Mouse (Mus musculus) MEL (cell line): Measurements from ENCODE around the gene Helz. TPM values are rescaled to one million over a fixed set of nuclear protein-coding genes. Genes with fewer than 3 reads are reported as not detected.
"Not testable (repeated sequence)": the region's sequence is repeated elsewhere in the genome, so short reads cannot be mapped to it uniquely, and the experiment has no call there.

Experiments used
- DNase-seq: peaks from one replicate; pipeline ENCODE4 v3.0.0; 2011; ENCODE audit warnings: low read depth, low spot score
- H3K27ac ChIP-seq: 2 replicates; pipeline ENCODE4 v1.5.1; 2012; ENCODE audit warnings: low read depth, mild to moderate bottlenecking, control low read depth, low read length, moderate library complexity; ENCODE audit not compliant: control insufficient read depth
- H3K27me3 ChIP-seq, 2 experiments: fragments of 150-350 bp in 1 of 2; sonication (generic) in 1 of 2; 2 replicates each; pipeline ENCODE4 v1.6.1; 2012; ENCODE audit warnings: low read length in 2 of 2, mild to moderate bottlenecking in 2 of 2, improper control_type of control experiment in 1 of 2, moderate library complexity in 1 of 2; ENCODE audit not compliant: insufficient read depth in 2 of 2, control insufficient read depth in 1 of 2
- H3K36me3 ChIP-seq, 2 experiments: 2 replicates each; pipeline ENCODE4 v1.6.1; 2012 to 2014; ENCODE audit warnings: low read length in 2 of 2, improper control_type of control experiment in 1 of 2, inconsistent platforms in 1 of 2, mild to moderate bottlenecking in 1 of 2; ENCODE audit not compliant: insufficient read depth in 2 of 2, control insufficient read depth in 1 of 2
- H3K4me1 ChIP-seq, 2 experiments: fragments of 150-350 bp in 1 of 2; sonication (generic) in 1 of 2; 2 replicates each; pipeline ENCODE4 v1.6.1; 2012; ENCODE audit warnings: low read length in 2 of 2, improper control_type of control experiment in 1 of 2, mild to moderate bottlenecking in 1 of 2; ENCODE audit not compliant: insufficient read depth in 2 of 2, control insufficient read depth in 1 of 2
- H3K4me3 ChIP-seq, 2 experiments: fragments of 150-350 bp in 1 of 2; sonication (generic) in 1 of 2; 2 replicates each; pipeline ENCODE4 v1.5.1; 2012; ENCODE audit warnings: low read depth in 2 of 2, low read length in 2 of 2, mild to moderate bottlenecking in 2 of 2, moderate library complexity in 2 of 2, control low read depth in 1 of 2, improper control_type of control experiment in 1 of 2; ENCODE audit not compliant: control insufficient read depth in 1 of 2, insufficient read depth in 1 of 2
- H3K79me2 ChIP-seq: 2 replicates; pipeline ENCODE4 v1.6.1; 2012; ENCODE audit warnings: mild to moderate bottlenecking, low read length, moderate library complexity; ENCODE audit not compliant: control insufficient read depth, poor library complexity, insufficient read depth
- H3K9ac ChIP-seq: 2 replicates; pipeline ENCODE4 v1.6.1; 2012; ENCODE audit warnings: low read depth, mild to moderate bottlenecking, control low read depth, low read length, moderate library complexity; ENCODE audit not compliant: control insufficient read depth, poor library complexity, severe bottlenecking
- H3K9me3 ChIP-seq: fragments of 150-350 bp; sonication (generic); replicated peaks from 2 replicates; pipeline ENCODE4 v1.6.1; 2012; ENCODE audit warnings: mild to moderate bottlenecking, low read length, improper control_type of control experiment, moderate library complexity; ENCODE audit not compliant: insufficient read depth
- BHLHE40 ChIP-seq: IDR thresholded peaks from 2 replicates; pipeline ENCODE4 v1.6.1; 2012; ENCODE audit warnings: low read depth, mild to moderate bottlenecking, inconsistent platforms, low read length, improper control_type of control experiment, borderline replicate concordance
- CTCF ChIP-seq, 3 experiments: IDR thresholded peaks in 2 of 3; conservative IDR thresholded peaks in 1 of 3; 2 replicates each; pipeline ENCODE4 v1.5.1; 2011 to 2012; ENCODE audit warnings: low read length in 3 of 3, low read depth in 2 of 3, mild to moderate bottlenecking in 2 of 3, improper control_type of control experiment in 1 of 3, inconsistent platforms in 1 of 3, mixed read lengths in 1 of 3, moderate library complexity in 1 of 3; ENCODE audit not compliant: control insufficient read depth in 1 of 3, insufficient read depth in 1 of 3, poor library complexity in 1 of 3, severe bottlenecking in 1 of 3
- E2F4 ChIP-seq: IDR thresholded peaks from 2 replicates; pipeline ENCODE4 v1.6.1; 2011; ENCODE audit warnings: low read depth, low read length, improper control_type of control experiment, borderline replicate concordance
- GATA1 ChIP-seq: IDR thresholded peaks from 2 replicates; pipeline ENCODE4 v1.6.1; 2011; ENCODE audit warnings: low read depth, low read length, improper control_type of control experiment
- KAT2A ChIP-seq: conservative IDR thresholded peaks from 2 replicates; pipeline ENCODE4 v1.6.1; 2012; ENCODE audit warnings: low read depth, low read length, improper control_type of control experiment, inconsistent platforms
- MAFK ChIP-seq: IDR thresholded peaks from 2 replicates; pipeline ENCODE4 v1.6.1; 2011; ENCODE audit warnings: low read depth, mild to moderate bottlenecking, low read length, improper control_type of control experiment, borderline replicate concordance
- MAZ ChIP-seq: IDR thresholded peaks from 2 replicates; pipeline ENCODE4 v1.6.1; 2012; ENCODE audit warnings: low read depth, mild to moderate bottlenecking, inconsistent platforms, low read length, improper control_type of control experiment
- MXI1 ChIP-seq: IDR thresholded peaks from 2 replicates; pipeline ENCODE4 v1.6.1; 2011; ENCODE audit warnings: mild to moderate bottlenecking, low read depth, low read length, improper control_type of control experiment
- MYB ChIP-seq: IDR thresholded peaks from 2 replicates; pipeline ENCODE4 v1.6.1; 2011; ENCODE audit warnings: mild to moderate bottlenecking, low read depth, low read length, improper control_type of control experiment
- POLR2A ChIP-seq, 2 experiments: IDR thresholded peaks; 2 replicates each; pipeline ENCODE4 v1.6.1; 2011 to 2012; ENCODE audit warnings: low read length in 2 of 2, mild to moderate bottlenecking in 2 of 2, control low read depth in 1 of 2, improper control_type of control experiment in 1 of 2, low read depth in 1 of 2, moderate library complexity in 1 of 2; ENCODE audit not compliant: control insufficient read depth in 1 of 2, insufficient read depth in 1 of 2, poor library complexity in 1 of 2
- POLR2AphosphoS5 ChIP-seq: IDR thresholded peaks from 2 replicates; pipeline ENCODE4 v1.6.1; 2012; ENCODE audit warnings: low read depth, borderline replicate concordance, mild to moderate bottlenecking, inconsistent platforms, low read length, moderate library complexity, mixed read lengths
- RAD21 ChIP-seq: IDR thresholded peaks from 2 replicates; pipeline ENCODE4 v1.6.1; 2011; ENCODE audit warnings: mild to moderate bottlenecking, low read depth, low read length, improper control_type of control experiment
- RCOR1 ChIP-seq: IDR thresholded peaks from 2 replicates; pipeline ENCODE4 v1.6.1; 2012; ENCODE audit warnings: low read depth, mild to moderate bottlenecking, inconsistent platforms, low read length, improper control_type of control experiment
- TBP ChIP-seq: IDR thresholded peaks from 2 replicates; pipeline ENCODE4 v1.8.0; 2011; ENCODE audit warnings: low read depth, low read length, improper control_type of control experiment
- UBTF ChIP-seq: IDR thresholded peaks from 2 replicates; pipeline ENCODE4 v1.6.1; 2012; ENCODE audit warnings: low read depth, mild to moderate bottlenecking, inconsistent platforms, low read length, improper control_type of control experiment, moderate library complexity, borderline replicate concordance; ENCODE audit not compliant: insufficient read depth
- polyA plus RNA-seq, 2 experiments: library from polyadenylated mRNA; stranded (reverse) in 1 of 2; unstranded in 1 of 2; fragments of >175 nt in 1 of 2; fragments of >200 nt in 1 of 2; gene quantifications; 2 replicates each; pipeline versions ENCODE4 v1.2.1 to v1.2.4; 2012; ENCODE audit warnings: low replicate concordance in 2 of 2, low read depth in 1 of 2; ENCODE audit not compliant: insufficient read length in 2 of 2, insufficient read depth in 1 of 2, missing spikeins in 1 of 2
- total RNA-seq: library from RNA; depleted of rRNA; stranded (reverse); fragments of 300-350 nt; gene quantifications from 2 replicates; pipeline ENCODE4 v1.2.3, GENCODE M21; 2012

The Helz gene
- total and polyA plus RNA-seq, 3 experiments = 15.1 to 41.0 (median 39.9) TPM

DNA sequence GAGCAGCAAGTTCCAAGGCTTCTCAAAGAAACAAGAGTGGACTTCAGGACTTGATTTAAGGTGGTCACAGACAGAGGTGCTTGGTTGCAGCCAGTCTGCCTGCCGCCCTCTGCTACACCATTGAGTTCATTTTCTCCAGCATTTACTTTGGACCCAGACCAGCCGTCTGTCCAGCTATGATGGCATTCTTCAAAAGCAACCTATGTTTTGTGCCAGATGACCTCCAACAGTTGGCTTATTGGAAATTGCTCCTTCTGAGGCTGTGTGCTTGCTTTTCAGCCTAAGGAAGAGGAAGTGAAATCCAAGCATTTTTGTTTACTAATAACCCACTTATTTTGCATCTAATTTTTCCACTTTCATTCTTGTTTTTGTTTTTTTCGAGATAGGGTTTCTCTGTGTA is 19.7 kb downstream of the Helz start:
- peaks cover 0 to 7% of the 10 kb centered on the region in 2 experiments; a peak in 2 of 4 replicates for H3K36me3 ChIP-seq
- TF ChIP-seq KAT2A (no peak), POLR2AphosphoS5 (no peak)
- no peaks in the 10 kb centered on the region for H3K9me3 ChIP-seq
- H3K79me2 ChIP-seq = no peaks in the 10 kb centered on the region
- H3K9ac ChIP-seq = no peak overlapping the region
- no peak overlapping the region for H3K4me3 ChIP-seq
- no peaks in the 10 kb centered on the region for H3K4me1 ChIP-seq
- DNase-seq = no peak
- no peak overlapping the region for H3K27ac ChIP-seq
- H3K27me3 ChIP-seq = no peaks in the 10 kb centered on the region

DNA sequence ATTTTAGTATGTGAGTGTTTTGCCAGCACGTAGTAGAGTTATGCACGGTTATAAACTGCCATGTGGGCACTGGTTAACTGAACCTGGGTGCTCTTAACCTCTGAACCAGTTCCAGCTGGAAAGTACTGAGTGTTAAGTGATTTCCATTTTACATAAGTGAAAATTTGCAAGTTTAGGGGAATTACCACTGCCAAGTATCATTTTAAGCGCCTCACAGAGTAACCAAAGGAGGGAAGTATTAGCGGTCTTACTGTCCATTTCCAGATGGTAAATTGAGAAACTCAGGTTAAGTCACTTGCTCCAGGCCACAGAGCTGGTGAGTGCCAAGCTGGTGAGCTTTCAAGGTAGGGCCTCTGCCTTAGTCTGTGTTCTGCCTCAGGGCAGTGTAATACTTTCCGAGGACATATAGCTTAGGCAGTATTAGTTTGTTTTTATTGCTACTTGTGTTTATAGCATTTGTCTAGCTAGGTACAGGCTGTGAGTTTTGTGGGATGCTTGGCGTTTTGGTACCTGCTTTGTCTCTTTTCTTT is 20.8 kb downstream of the Helz start:
- H3K79me2 ChIP-seq = no peaks in the 10 kb centered on the region
- TF ChIP-seq POLR2A (IDR thresholded peaks at IDR 0.05; ENCODE audit: control insufficient read depth in 1 of 2, insufficient read depth in 1 of 2, low read depth in 1 of 2, low read length in 2 of 2, poor library complexity in 1 of 2) = no peak
- no peak for TF ChIP-seq RCOR1
- no peak for TF ChIP-seq MAFK
- TF ChIP-seq CTCF (IDR thresholded peaks at IDR 0.05 in 2 of 3, conservative IDR thresholded peaks at IDR 0.05 in 1 of 3; ENCODE audit: control insufficient read depth in 1 of 3, insufficient read depth in 1 of 3, low read depth in 2 of 3, low read length in 3 of 3, poor library complexity in 1 of 3, severe bottlenecking in 1 of 3) = no peak
- no peak for TF ChIP-seq UBTF
- TF ChIP-seq MAZ = no peak
- no peak for TF ChIP-seq RAD21
- TF ChIP-seq BHLHE40 = no peak
- no peak for TF ChIP-seq TBP
- TF ChIP-seq GATA1 = no peak
- TF ChIP-seq MXI1 = no peak
- TF ChIP-seq E2F4 = no peak
- TF ChIP-seq MYB = no peak
- no peak for TF ChIP-seq POLR2AphosphoS5
- H3K9me3 ChIP-seq = no peaks in the 10 kb centered on the region
- H3K27me3 ChIP-seq = no peaks in the 10 kb centered on the region
- H3K36me3 ChIP-seq = peaks cover 0 to 7% of the 10 kb centered on the region in 2 experiments; a peak in 2 of 4 replicates
- H3K4me1 ChIP-seq = no peaks in the 10 kb centered on the region
- H3K9ac ChIP-seq = no peak overlapping the region
- DNase-seq = no peak
- H3K27ac ChIP-seq = no peak overlapping the region
- H3K4me3 ChIP-seq = no peak overlapping the region

DNA sequence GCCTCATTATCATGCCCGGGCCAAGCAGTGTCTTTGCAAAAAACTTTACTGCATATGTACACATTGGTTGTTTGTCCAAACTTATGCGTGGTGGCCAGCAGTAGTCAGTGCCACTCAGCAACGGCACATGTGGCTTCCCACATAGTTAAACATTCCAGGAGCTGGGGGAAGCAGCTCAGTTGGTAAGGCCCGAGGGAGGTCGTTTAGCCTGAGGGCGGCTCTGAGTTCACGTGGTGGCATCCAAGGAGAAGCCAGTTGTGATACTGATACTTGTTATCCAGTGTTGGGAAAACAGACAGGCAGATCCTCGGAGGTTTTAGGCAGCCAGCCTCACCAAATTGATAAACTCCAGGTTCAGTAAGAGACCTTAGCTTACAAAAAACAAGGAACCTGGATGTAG is 23.2 kb downstream of the Helz start:
- H3K27ac ChIP-seq, H3K4me3 ChIP-seq, H3K9me3 ChIP-seq, H3K36me3 ChIP-seq, H3K79me2 ChIP-seq, H3K4me1 ChIP-seq, DNase-seq, H3K9ac ChIP-seq, H3K27me3 ChIP-seq: not testable (repeated sequence)
